Mouse (Mus musculus) CH12.LX (cell line): ENCODE measurements around the gene Lpar1.

ENCODE experiments used
- CTCF ChIP-seq, 2 experiments: IDR thresholded peaks in 1 of 2; conservative IDR thresholded peaks in 1 of 2; 2 replicates each; pipeline ENCODE4 v1.5.1; 2011 to 2012; ENCODE audit warnings: low read depth in 2 of 2, low read length in 2 of 2, improper control_type of control experiment in 1 of 2, inconsistent platforms in 1 of 2, mild to moderate bottlenecking in 1 of 2, moderate library complexity in 1 of 2
- IRF4 ChIP-seq: IDR thresholded peaks from 2 replicates; pipeline ENCODE4 v1.6.1; 2014; ENCODE audit warnings: low read depth, mild to moderate bottlenecking, inconsistent platforms, low read length, improper control_type of control experiment
- NELFE ChIP-seq: IDR thresholded peaks from 2 replicates; pipeline ENCODE4 v1.6.1; 2011; ENCODE audit warnings: low read depth, low read length, improper control_type of control experiment
- TCF12 ChIP-seq: IDR thresholded peaks from 2 replicates; pipeline ENCODE4 v1.6.1; 2014; ENCODE audit warnings: low read depth, mild to moderate bottlenecking, inconsistent platforms, low read length, improper control_type of control experiment
- ZNF384 ChIP-seq: IDR thresholded peaks from 2 replicates; pipeline ENCODE4 v1.6.1; 2012; ENCODE audit warnings: low read depth, low read length, improper control_type of control experiment, inconsistent platforms

DNA sequence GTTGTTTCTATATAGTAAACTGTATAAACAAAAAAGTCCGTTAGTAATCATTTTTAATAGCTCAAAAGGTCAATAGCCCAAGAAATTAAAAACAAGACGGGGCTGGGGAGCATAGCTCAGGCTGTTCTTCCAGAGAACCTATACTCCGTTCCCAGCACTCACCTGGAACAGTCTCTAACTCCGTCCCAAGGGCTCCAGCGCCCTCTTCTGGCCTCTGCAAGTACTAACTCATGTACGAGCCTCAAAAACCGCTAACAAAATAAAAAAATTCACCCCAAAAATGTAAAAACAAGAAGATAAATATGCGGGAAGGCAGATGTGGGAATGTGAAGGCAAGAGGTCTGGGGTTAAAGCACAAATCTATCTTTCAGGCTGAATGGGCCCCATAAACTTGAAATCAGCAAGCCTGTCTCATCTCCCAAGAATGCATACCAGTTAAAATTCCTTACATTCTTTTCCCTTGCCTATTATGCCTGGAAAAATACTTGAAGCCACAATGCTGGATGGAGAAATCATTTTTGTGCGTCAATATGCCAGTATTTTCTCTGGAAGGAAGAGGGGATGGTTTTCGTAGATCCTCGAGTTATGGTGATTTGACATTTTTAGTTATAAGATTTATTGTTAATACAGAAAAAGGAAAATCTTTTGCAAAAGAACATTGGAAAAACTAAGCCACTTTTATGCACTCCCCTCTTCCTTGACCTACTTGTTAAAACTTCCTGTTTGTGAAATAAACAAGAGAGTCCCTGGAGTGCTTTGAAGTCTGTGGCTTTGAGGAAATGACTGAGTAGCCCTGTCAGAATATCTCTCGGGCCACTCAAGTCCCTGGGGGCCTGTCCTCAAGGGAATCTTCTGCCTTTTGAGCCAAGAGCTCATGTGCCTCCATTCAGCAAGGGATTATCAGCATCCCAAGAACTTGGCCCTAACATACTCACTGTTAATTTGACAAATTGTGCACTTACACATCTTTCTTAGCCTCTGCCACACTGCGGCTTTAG lies 140.2 kb downstream of the Lpar1 start:
- TF ChIP-seq TCF12 = no peak
- no peak for TF ChIP-seq IRF4
- no peak for TF ChIP-seq ZNF384
- no peak for TF ChIP-seq NELFE
- TF ChIP-seq CTCF (conservative IDR thresholded peaks at IDR 0.05 in 1 of 2, IDR thresholded peaks at IDR 0.05 in 1 of 2; ENCODE audit: low read depth in 2 of 2, low read length in 2 of 2) = no peak
